Mouse (Mus musculus): ENCODE measurements around the gene Gm815. TPM values are rescaled to one million over a fixed set of nuclear protein-coding genes. Genes with fewer than 3 reads are reported as not detected.

Gm815 gene
- polyA plus RNA-seq, 1 experiment from 2014 or later: not detected

DNA sequence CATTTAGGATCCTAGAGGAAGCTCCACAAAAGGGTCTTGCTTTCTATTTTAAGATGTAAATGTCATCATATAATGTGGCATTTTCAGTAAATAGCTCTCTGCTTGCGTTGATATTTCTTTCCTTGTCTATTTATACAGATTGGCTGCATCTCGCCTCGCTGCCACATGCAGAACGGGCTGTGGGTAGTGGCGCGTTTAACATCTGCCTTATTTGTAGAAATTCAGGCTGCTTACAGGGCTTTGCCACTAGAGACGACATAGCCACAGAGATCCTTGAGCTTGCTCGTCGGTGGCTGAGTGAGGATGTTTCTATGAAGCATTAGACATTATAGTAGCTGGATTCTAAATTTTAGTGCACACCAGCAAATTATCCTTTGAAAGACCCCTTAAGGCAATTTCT is 2.5 kb downstream of the Gm815 start:
- WGBS: 62% methylated on average over 9 of the region's 9 CpGs
- Histone ChIP-seq H3K9ac (no peak overlapping the region), H3K4me2 (no peak overlapping the region), H3K9me3 (no peaks in the 10 kb centered on the region), H3K27ac (peak overlapping the region; percentile 55), H3K4me1 (replicated peaks) (peaks cover 7% of the 10 kb centered on the region; the same call in 1 of the 2 replicates), H3K4me3 (no peak overlapping the region), H3K36me3 (no peaks in the 10 kb centered on the region), H3K27me3 (no peaks in the 10 kb centered on the region)
- ATAC-seq (ENCODE audit: low FRiP score): 0 out of 2 replicates have a peak, but pooled peaks have one; percentile 66

DNA sequence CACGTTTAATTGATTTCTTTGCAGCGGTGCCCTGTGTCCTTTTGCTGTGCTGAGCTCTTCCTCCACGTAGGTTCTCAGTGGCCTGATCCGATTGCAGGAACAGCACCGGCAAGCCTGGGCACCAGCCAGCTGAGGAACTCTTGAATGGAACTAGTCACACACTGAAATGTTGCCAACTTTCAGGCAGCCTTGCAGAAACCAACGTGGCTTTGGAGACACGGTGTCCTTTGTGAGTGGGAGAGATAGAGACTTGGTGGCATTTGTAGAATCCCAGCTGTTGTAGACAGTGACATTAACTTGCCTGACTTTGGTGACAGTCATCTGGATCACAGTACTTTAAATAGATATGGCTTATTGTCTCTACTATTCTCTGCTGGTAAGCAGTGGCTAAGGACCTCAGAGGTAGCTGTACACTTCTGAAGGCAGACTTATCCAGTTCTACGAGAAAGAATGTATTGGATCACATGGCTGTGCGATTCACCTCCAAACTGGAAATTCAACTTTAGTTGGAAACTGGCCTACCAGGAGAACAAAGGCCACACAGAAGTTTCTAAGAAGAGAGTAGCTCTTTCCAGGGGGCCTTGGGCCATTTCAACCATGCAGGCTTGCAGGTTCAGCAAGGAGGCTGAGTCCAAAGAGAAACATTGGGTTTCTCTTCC is 5.8 kb downstream of the Gm815 start:
- Histone ChIP-seq H3K27ac (no peak overlapping the region), H3K36me3 (no peaks in the 10 kb centered on the region), H3K9ac (no peak overlapping the region), H3K4me2 (no peak overlapping the region), H3K4me3 (no peak overlapping the region), H3K9me3 (no peaks in the 10 kb centered on the region), H3K27me3 (no peaks in the 10 kb centered on the region), H3K4me1 (replicated peaks) (peaks cover 7% of the 10 kb centered on the region; the same call in 1 of the 2 replicates)
- no peak for ATAC-seq (ENCODE audit: low FRiP score)
- WGBS: 85% methylated on average over 9 of the region's 9 CpGs

- no peak overlapping the region for H3K4me3 ChIP-seq
- H3K36me3 ChIP-seq: no peaks in the 10 kb centered on the region
- no peaks in the 10 kb centered on the region for H3K9me3 ChIP-seq
- no peak overlapping the region for H3K4me2 ChIP-seq
- H3K27me3 ChIP-seq: no peaks in the 10 kb centered on the region
- ATAC-seq (ENCODE audit: low FRiP score): no peak
- peaks cover 7% of the 10 kb centered on the region; the same call in 1 of the 2 replicates for H3K4me1 ChIP-seq (replicated peaks)
- no peak overlapping the region for H3K9ac ChIP-seq
- no peak overlapping the region for H3K27ac ChIP-seq
- WGBS: 69% methylated on average over 5 of the region's 5 CpGs
These were observed 7.2 kb downstream of the Gm815 start for GRCm38 (mm10) chr19:26892861-26893260.

GRCm38 (mm10) chr19:26902162-26902561 is 16.5 kb downstream of the Gm815 start:
- Histone ChIP-seq H3K4me1 (replicated peaks) (no peaks in the 10 kb centered on the region), H3K4me2 (no peak overlapping the region), H3K27ac (0 out of 2 replicates have a peak overlapping the region, but pooled peaks have one; percentile 31), H3K9me3 (no peaks in the 10 kb centered on the region), H3K9ac (no peak overlapping the region), H3K27me3 (no peaks in the 10 kb centered on the region), H3K36me3 (no peaks in the 10 kb centered on the region), H3K4me3 (no peak overlapping the region)
- WGBS: 51% methylated on average over 4 of the region's 4 CpGs
- no peak for ATAC-seq (ENCODE audit: low FRiP score)

DNA sequence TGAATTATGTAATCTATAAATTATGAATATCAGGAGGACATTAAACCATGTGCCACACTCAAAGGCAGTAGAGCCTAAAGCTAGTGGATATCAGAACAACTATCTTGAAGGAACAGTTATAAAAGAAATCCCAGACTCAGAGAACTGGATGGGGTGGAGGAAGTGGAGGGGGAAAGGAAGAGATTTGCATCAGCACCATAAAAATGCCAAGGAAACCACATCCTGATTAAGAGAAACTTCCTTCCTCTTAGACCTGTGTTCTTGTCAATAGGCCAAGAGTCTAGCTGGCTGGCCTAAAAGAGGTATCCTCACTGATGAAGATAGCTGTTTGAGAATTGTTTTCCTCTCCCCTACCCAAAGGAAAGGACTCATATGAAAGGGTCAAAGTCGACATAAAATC is 28.6 kb downstream of the Gm815 start:
- H3K4me1 ChIP-seq (replicated peaks): no peaks in the 10 kb centered on the region
- H3K4me3 ChIP-seq: no peak overlapping the region
- ATAC-seq (ENCODE audit: low FRiP score): no peak
- H3K27ac ChIP-seq: no peak overlapping the region
- no peak overlapping the region for H3K9ac ChIP-seq
- no peaks in the 10 kb centered on the region for H3K27me3 ChIP-seq
- H3K9me3 ChIP-seq: no peaks in the 10 kb centered on the region
- WGBS: 73% methylated on average over 1 of the region's 1 CpGs
- no peak overlapping the region for H3K4me2 ChIP-seq
- no peaks in the 10 kb centered on the region for H3K36me3 ChIP-seq

DNA sequence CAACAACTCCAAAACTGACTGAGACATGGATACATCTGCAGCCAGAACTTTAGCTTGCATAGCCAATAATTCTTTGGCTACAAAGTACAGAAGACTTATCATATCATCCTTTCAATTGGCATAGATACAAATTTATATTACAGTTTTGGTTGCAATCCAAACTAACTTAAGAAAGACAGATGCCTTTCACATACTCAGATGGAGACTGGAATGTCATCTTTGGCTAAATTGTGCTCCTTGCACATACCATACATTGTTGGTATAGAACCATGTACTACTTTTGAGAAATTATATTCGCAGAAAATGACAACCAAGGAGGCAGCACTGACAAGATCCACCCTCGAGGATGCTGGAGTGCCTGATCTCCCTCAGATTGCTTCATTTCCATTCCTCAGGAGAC is 35.1 kb downstream of the Gm815 start:
- 72% methylated on average over 2 of the region's 2 CpGs for WGBS

DNA sequence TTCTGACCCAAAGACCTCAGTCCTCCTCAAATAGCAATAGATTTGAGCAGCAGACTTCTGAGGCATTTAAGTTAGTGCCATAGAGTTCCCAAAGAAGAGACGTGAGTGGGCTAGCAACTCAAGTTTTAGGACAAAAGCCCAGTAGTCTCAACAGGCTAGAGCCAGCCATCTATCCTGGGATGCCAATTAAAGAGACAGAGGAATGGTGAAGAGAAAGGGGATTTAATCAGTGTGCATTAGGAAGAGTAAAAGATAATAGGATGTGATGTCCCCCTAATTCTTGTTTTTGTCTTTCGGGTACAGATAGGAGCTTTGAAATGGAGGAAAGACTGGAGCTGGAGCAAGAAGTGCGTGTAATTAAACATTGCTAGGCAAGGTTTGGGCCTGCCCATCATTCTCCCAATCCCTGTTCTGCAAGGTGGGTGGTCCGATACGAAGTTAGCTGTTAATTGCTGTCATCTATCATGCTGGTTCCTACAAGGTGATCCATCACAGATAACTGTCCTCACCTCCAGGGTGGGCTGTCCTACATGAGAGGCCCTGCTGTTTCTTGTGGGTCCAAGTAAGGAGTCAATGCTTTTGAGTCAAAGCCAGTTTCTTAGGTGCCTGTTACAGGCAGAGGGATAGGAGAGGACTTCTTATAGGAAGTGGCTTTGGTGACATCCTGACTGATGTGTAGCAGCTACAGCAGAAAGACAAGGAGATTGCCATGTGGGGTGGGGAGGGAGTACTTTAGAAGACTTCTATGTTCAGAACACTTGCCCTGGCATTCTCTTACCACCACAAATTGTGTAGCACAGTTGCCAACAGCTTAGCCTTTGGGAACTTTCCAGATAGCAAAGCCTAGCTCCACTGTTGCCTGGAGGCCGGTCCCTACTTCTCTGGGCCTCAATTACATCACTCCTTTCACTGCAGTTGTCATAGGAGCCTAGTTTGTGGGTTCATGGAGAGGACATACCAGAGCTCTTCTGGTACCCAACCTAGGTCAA is 44.9 kb downstream of the Gm815 start:
- no peak; the same call in 1 of the 2 replicates for ATAC-seq (ENCODE audit: low FRiP score)
- Histone ChIP-seq H3K4me1 (replicated peaks) (no peaks in the 10 kb centered on the region), H3K4me2 (no peak overlapping the region), H3K9ac (no peak overlapping the region), H3K36me3 (no peaks in the 10 kb centered on the region), H3K4me3 (no peak overlapping the region), H3K27ac (no peak overlapping the region), H3K9me3 (no peaks in the 10 kb centered on the region), H3K27me3 (no peaks in the 10 kb centered on the region)
- WGBS: 48% methylated on average over 6 of the region's 6 CpGs

More for the DNA sequence above, 35.1 kb downstream of the Gm815 start:
- Histone ChIP-seq H3K9ac (no peak overlapping the region), H3K9me3 (no peaks in the 10 kb centered on the region), H3K4me1 (replicated peaks) (no peaks in the 10 kb centered on the region), H3K27me3 (no peaks in the 10 kb centered on the region), H3K4me2 (no peak overlapping the region), H3K27ac (no peak overlapping the region), H3K4me3 (no peak overlapping the region), H3K36me3 (no peaks in the 10 kb centered on the region)
- ATAC-seq (ENCODE audit: low FRiP score): no peak

- H3K36me3 ChIP-seq: no peaks in the 10 kb centered on the region
- no peak for ATAC-seq (ENCODE audit: low FRiP score)
- no peaks in the 10 kb centered on the region for H3K27me3 ChIP-seq
- H3K9ac ChIP-seq: no peak overlapping the region
- no peak overlapping the region for H3K4me3 ChIP-seq
- H3K27ac ChIP-seq: no peak overlapping the region
- no peaks in the 10 kb centered on the region for H3K4me1 ChIP-seq (replicated peaks)
- H3K9me3 ChIP-seq: no peaks in the 10 kb centered on the region
- 68% methylated on average over 2 of the region's 2 CpGs for WGBS
- no peak overlapping the region for H3K4me2 ChIP-seq
These were observed 48.5 kb downstream of the Gm815 start for GRCm38 (mm10) chr19:26934186-26934585.

Data from hindbrain, embryonic 13.5 days (tissue).